Mouse (Mus musculus) limb, embryonic 11.5 days (tissue): Measurements from ENCODE around the gene Gm13539. TPM values are rescaled to one million over a fixed set of nuclear protein-coding genes. Genes with fewer than 3 reads are reported as not detected.

Source experiments
- ATAC-seq: fragments of 200-750 bp; cut with Nextera tagmentation; 2 replicates; pipeline ENCODE4 v1.8.0; 2017; ENCODE audit warnings: low read depth; ENCODE audit not compliant: insufficient number of reproducible peaks, low FRiP score, low TSS enrichment
- DNase-seq: peaks from one replicate; pipeline ENCODE4 v3.0.0-alpha.2; 2015; ENCODE audit warnings: low spot score
- H3K27ac ChIP-seq: fragments of 300-500 bp; sonication (generic); replicated peaks from 2 replicates; pipeline ENCODE4 v1.5.1; 2014; ENCODE audit warnings: low read depth, mild to moderate bottlenecking, low read length
- H3K27me3 ChIP-seq: fragments of 300-500 bp; sonication (generic); 2 replicates; pipeline ENCODE4 v1.6.1; 2014; ENCODE audit warnings: mild to moderate bottlenecking, low read length, mixed read lengths; ENCODE audit not compliant: control insufficient read depth, insufficient read depth
- H3K36me3 ChIP-seq: fragments of 300-500 bp; sonication (generic); 2 replicates; pipeline ENCODE4 v1.6.1; 2014; ENCODE audit warnings: mild to moderate bottlenecking, low read length, moderate library complexity, mixed read lengths; ENCODE audit not compliant: control insufficient read depth, insufficient read depth
- H3K4me1 ChIP-seq: fragments of 300-500 bp; sonication (generic); 2 replicates; pipeline ENCODE4 v1.6.1; 2014; ENCODE audit warnings: low read length, mixed read lengths; ENCODE audit not compliant: control insufficient read depth, insufficient read depth
- H3K4me2 ChIP-seq: fragments of 300-500 bp; sonication (generic); 2 replicates; pipeline ENCODE4 v1.6.1; 2014; ENCODE audit warnings: low read depth, mild to moderate bottlenecking, moderate library complexity; ENCODE audit not compliant: severe bottlenecking
- H3K4me3 ChIP-seq: fragments of 300-500 bp; sonication (generic); 2 replicates; pipeline ENCODE4 v1.5.1; 2014; ENCODE audit warnings: low read depth, low read length
- H3K9ac ChIP-seq: fragments of 300-500 bp; sonication (generic); 2 replicates; pipeline ENCODE4 v1.6.1; 2014; ENCODE audit warnings: mild to moderate bottlenecking, low read length
- H3K9me3 ChIP-seq: fragments of 300-500 bp; sonication (generic); 2 replicates; pipeline ENCODE4 v1.6.1; 2016; ENCODE audit warnings: low read length; ENCODE audit not compliant: control insufficient read depth
- WGBS: fragments of 180-500 bp; shearing (Covaris S2); extraction: QIAGEN DNeasy Blood & Tissue Kit; methylation state at CpG from one replicate; pipeline ENCODE4 v1.1.7; 2014; 5-methylcytosine and 5-hydroxymethylcytosine counted together
- polyA plus RNA-seq: library from polyadenylated mRNA; unstranded; fragments of >200 nt; fragmentation: Nextera tagmentation; extraction: Ambion mirVana; gene quantifications from 2 replicates; pipeline ENCODE4 v1.2.1, GENCODE M21; 2014

Gm13539 gene
- polyA plus RNA-seq, 1 experiment from 2014 or later = 0.37 TPM

DNA sequence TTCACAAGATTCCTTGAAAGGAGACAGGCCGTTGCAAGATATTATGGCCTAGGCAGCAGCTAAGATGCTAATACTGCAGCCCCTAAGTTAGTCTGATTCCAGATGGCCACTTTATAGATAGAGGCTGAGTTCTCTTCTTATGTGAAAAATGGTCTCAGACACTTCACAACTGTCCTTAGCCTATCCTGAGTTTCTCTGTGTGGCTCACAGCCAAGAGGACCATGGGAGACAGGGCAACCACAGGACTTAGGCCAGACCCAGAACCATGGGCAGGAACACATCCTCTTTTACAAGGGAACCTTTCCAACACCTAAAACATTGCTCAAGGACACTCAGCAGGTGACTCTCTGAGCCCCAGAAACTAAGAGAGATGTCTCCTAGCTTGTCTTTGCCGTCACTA is 8.6 kb upstream of the Gm13539 start:
- H3K4me3 ChIP-seq = no peak overlapping the region
- WGBS = 79% methylated on average over 2 of the region's 2 CpGs
- H3K9me3 ChIP-seq = no peaks in the 10 kb centered on the region
- ATAC-seq (no peak), DNase-seq (no peak)
- H3K9ac ChIP-seq = no peak overlapping the region
- H3K27me3 ChIP-seq = no peaks in the 10 kb centered on the region
- H3K36me3 ChIP-seq = no peaks in the 10 kb centered on the region
- no peak overlapping the region for H3K4me2 ChIP-seq
- no peaks in the 10 kb centered on the region for H3K4me1 ChIP-seq
- no peak overlapping the region for H3K27ac ChIP-seq

GRCm38 (mm10) chr2:25774640-25775039 is 7.4 kb upstream of the Gm13539 start:
- ATAC-seq (no peak), DNase-seq (no peak)
- no peaks in the 10 kb centered on the region for H3K36me3 ChIP-seq
- no peak overlapping the region for H3K4me2 ChIP-seq
- H3K27ac ChIP-seq = no peak overlapping the region
- no peaks in the 10 kb centered on the region for H3K4me1 ChIP-seq
- no peaks in the 10 kb centered on the region for H3K27me3 ChIP-seq
- H3K9ac ChIP-seq = no peak overlapping the region
- no peak overlapping the region for H3K4me3 ChIP-seq
- 89% methylated on average over 2 of the region's 2 CpGs for WGBS
- H3K9me3 ChIP-seq = no peaks in the 10 kb centered on the region

- Histone ChIP-seq H3K4me3 (no peak overlapping the region), H3K9me3 (no peaks in the 10 kb centered on the region)
Observed at GRCm38 (mm10) chr2:25775991-25776390, 6.1 kb upstream of the Gm13539 start.

DNA sequence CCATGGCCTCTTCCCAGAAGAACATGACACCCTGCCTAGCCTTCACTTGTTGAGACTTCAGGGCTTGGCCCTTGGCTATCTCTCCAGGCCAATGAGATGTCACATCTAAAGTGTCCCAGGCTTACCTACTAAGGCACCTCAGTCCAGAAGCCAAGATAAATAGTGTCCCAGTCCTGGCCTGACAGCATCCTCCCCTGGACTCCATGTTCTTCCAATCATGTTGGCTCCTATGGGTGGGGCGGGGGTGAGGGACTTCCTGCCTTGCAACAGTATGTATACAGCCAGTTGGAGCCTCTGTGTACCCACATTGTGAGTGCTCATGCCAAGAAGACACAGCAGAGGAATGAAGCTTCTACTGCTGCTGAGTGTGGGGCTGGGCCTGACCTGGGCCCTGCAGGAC is 5.3 kb upstream of the Gm13539 start, which contains the start of gene Lcn11:
Gene Lcn11 (plus strand): TSS at position 301 of the 400 bp plus-strand sequence.
- Histone ChIP-seq H3K27me3 (no peaks in the 10 kb centered on the region), H3K4me2 (no peak within 1 kb of the TSS), H3K36me3 (no peaks in the 10 kb centered on the region), H3K4me3 (no peak within 1 kb of the TSS), H3K9me3 (no peaks in the 10 kb centered on the region), H3K9ac (no peak within 1 kb of the TSS), H3K27ac (no peak within 1 kb of the TSS), H3K4me1 (no peaks in the 10 kb centered on the region)
- DNase-seq = no peak
- WGBS = 90% methylated on average over 1 of the region's 1 CpGs
- no peak for ATAC-seq

More at GRCm38 (mm10) chr2:25775991-25776390, 6.1 kb upstream of the Gm13539 start:
- Histone ChIP-seq H3K36me3 (no peaks in the 10 kb centered on the region), H3K4me2 (no peak overlapping the region), H3K4me1 (no peaks in the 10 kb centered on the region), H3K9ac (no peak overlapping the region), H3K27ac (no peak overlapping the region), H3K27me3 (no peaks in the 10 kb centered on the region)
- ATAC-seq (no peak), DNase-seq (no peak)
- WGBS = 80% methylated on average over 3 of the region's 3 CpGs

DNA sequence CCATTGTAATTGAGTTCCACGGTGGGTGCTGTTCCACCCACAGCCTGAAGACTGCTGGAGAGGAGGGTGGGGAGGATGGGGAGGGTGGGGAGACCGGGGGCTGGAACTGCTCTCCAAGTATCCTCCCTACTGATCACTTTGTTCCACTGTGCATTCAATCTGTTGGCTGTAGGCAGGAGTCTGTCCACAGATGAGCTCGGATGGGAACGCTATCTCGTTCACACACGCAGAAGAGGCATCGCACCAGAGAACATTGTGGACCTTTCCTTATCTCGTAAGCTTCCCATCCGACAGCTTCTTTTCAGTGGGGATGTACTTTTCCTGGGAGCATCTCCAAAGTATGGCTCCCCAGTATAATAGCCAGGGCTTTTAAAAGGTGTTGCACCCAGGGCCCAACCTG is 3.0 kb upstream of the Gm13539 start:
- Histone ChIP-seq H3K4me3 (no peak overlapping the region), H3K9me3 (no peaks in the 10 kb centered on the region), H3K27me3 (no peaks in the 10 kb centered on the region), H3K9ac (no peak overlapping the region), H3K4me1 (no peaks in the 10 kb centered on the region), H3K4me2 (no peak overlapping the region), H3K27ac (no peak overlapping the region), H3K36me3 (no peaks in the 10 kb centered on the region)
- WGBS = 93% methylated on average over 9 of the region's 9 CpGs
- DNase-seq = no peak
- no peak for ATAC-seq

GRCm38 (mm10) chr2:25780921-25781320 is 1.1 kb upstream of the Gm13539 start:
- no peak overlapping the region for H3K9ac ChIP-seq
- 45% methylated on average over 4 of the region's 4 CpGs for WGBS
- H3K4me1 ChIP-seq = no peaks in the 10 kb centered on the region
- H3K9me3 ChIP-seq = no peaks in the 10 kb centered on the region
- H3K36me3 ChIP-seq = no peaks in the 10 kb centered on the region
- no peak overlapping the region for H3K4me2 ChIP-seq
- ATAC-seq (no peak), DNase-seq (no peak)
- no peak overlapping the region for H3K4me3 ChIP-seq
- H3K27me3 ChIP-seq = no peaks in the 10 kb centered on the region
- no peak overlapping the region for H3K27ac ChIP-seq

- Histone ChIP-seq H3K4me1 (no peaks in the 10 kb centered on the region), H3K27ac (no peak overlapping the region), H3K4me2 (no peak overlapping the region), H3K27me3 (no peaks in the 10 kb centered on the region), H3K9me3 (no peaks in the 10 kb centered on the region), H3K36me3 (no peaks in the 10 kb centered on the region), H3K4me3 (no peak overlapping the region), H3K9ac (no peak overlapping the region)
- ATAC-seq = no peak
- WGBS = 75% methylated on average over 5 of the region's 5 CpGs
- DNase-seq = no peak
Observed at GRCm38 (mm10) chr2:25785573-25786322, 3.7 kb downstream of the Gm13539 start.

- H3K9me3 ChIP-seq = no peaks in the 10 kb centered on the region
- no peak for DNase-seq
- no peak for ATAC-seq
- H3K27ac ChIP-seq = no peak overlapping the region
- H3K27me3 ChIP-seq = no peaks in the 10 kb centered on the region
- 91% methylated on average over 3 of the region's 3 CpGs for WGBS
- H3K9ac ChIP-seq = no peak overlapping the region
- H3K4me3 ChIP-seq = no peak overlapping the region
- no peak overlapping the region for H3K4me2 ChIP-seq
- no peaks in the 10 kb centered on the region for H3K36me3 ChIP-seq
- no peaks in the 10 kb centered on the region for H3K4me1 ChIP-seq
Observed at GRCm38 (mm10) chr2:25789092-25789491, 7.0 kb downstream of the Gm13539 start.

DNA sequence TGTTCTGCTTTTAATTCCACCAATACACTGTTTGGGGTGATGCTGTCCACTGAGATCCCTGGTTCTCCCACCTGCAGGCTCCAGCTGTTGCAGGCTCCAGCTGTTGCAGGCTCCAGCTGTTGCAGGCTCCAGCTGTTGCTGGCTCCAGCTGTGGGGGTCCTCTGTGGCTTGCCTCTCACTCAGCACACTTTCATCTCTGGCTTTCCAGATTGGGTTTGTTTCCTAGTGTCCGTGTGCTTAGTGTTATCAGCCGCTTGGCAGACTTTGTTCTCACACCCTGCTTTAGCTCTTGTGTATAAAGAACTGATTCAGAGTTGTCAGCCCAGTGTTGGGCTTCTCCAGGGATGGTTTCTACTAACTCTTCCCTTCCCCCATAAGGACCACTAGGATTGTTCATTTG is 15.6 kb downstream of the Gm13539 start:
- H3K9me3 ChIP-seq = no peaks in the 10 kb centered on the region
- ATAC-seq (no peak), DNase-seq (peak; percentile 27)
- H3K4me1 ChIP-seq = no peaks in the 10 kb centered on the region
- H3K4me3 ChIP-seq = no peak overlapping the region
- H3K27ac ChIP-seq = no peak overlapping the region
- no peak overlapping the region for H3K4me2 ChIP-seq
- 33% methylated on average over 2 of the region's 2 CpGs for whole genome bisulfite sequencing
- H3K27me3 ChIP-seq = no peaks in the 10 kb centered on the region
- H3K9ac ChIP-seq = no peak overlapping the region
- no peaks in the 10 kb centered on the region for H3K36me3 ChIP-seq
